Mouse (Mus musculus) cortical plate, adult 2 months (tissue): ENCODE data around the gene Inha.

Experiments
- CTCF ChIP-seq: fragments of 200-500 bp; IDR thresholded peaks from 2 replicates; pipeline ENCODE4 v1.5.1; 2011; ENCODE audit warnings: mild to moderate bottlenecking, control low read depth, low read length; ENCODE audit not compliant: insufficient read depth; ENCODE audit errors: extremely low read depth
- POLR2A ChIP-seq: fragments of 200-500 bp; IDR thresholded peaks from 2 replicates; pipeline ENCODE4 v1.6.1; 2011; ENCODE audit warnings: mild to moderate bottlenecking, low read length, control low read depth; ENCODE audit not compliant: insufficient read depth; ENCODE audit errors: extremely low read depth

DNA sequence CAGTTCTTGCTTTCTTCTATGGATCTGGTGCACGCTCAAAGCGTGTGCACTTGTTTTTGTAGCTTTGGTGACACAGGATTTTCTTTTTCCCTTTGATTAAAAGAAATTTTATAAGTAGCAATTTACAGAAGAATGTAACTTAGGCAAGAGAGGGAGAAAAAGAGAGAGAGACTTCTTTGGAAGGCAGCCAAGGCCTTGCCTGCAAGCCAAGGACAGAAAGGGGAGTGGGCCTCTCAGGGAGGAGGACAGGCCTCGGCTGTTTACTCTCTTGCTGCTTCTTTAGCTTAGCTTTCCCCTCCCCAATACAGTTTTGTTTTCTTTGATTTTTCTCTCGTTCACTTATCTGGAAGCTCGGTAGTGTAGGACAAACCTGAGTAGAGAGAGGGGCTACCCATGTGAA lies 12.7 kb downstream of the Inha start:
- TF ChIP-seq POLR2A (no peak), CTCF (no peak)
